Mouse (Mus musculus): ENCODE data around the gene BC034090.

GRCm38 (mm10) chr1:155199522-155199921, 44.7 kb downstream of the BC034090 start:
- TF ChIP-seq CEBPB (IDR thresholded peaks at IDR 0.05; ENCODE audit: low read depth) (no peak), USF1 (IDR thresholded peaks at IDR 0.05; ENCODE audit: low read depth) (no peak)

Measured in C2C12 (cell line).